Mouse (Mus musculus): ENCODE results near the gene Tlr9.
A peak's percentile ranks its signal among the peaks of the same experiment; 100 is the strongest.

The Tlr9 gene

DNA sequence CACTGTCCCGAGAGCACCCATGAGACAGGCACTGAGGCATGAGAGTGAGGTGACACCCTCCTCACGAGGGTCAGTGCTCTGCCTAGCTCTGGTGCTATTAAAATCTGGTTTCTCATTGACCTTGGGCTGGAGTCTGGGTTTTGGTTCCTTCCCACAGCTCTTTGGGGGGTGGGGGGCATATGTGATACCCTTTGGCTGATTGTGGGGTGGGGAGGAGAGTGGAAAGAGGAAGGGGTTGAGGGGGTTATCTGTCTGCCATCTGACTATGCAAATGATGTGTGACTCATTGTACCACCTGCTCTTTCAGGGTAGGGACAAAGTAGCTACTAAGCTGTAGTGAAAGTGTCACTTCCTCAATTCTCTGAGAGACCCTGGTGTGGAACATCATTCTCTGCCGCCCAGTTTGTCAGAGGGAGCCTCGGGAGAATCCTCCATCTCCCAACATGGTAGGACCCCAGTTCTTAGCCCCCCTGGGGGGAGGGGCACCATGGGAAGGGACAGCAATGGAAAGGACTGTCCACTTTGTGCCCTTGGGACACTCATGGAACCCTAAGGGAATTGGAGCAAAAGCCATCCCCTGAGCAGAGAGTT is at the start of gene Tlr9:
Gene Tlr9, plus strand, starts transcription at position 338 of the 591 bp plus-strand sequence.
- no peak for DNase-seq (ENCODE audit: low read depth, low spot score)

DNA sequence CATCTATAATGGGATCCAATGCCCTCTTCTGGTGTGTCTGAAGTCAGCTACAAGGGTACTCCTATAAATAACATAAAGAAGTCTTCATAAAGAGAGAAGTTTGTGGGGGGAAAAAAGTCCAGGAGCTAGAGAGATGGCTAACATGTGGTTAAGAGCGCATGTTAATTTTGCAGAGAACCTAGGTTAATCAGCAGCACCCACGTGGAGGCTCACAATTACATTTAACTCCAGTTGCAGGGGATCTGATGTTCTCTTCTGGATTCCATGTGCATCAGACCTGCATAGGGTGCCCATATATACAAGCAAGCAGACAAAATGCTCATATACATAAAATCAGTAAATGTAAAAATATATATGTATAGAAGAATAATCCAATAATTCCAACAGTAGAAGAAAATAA is 49.0 kb upstream of the Tlr9 start:
- DNase-seq (ENCODE audit: low read depth, low spot score), result no peak

DNA sequence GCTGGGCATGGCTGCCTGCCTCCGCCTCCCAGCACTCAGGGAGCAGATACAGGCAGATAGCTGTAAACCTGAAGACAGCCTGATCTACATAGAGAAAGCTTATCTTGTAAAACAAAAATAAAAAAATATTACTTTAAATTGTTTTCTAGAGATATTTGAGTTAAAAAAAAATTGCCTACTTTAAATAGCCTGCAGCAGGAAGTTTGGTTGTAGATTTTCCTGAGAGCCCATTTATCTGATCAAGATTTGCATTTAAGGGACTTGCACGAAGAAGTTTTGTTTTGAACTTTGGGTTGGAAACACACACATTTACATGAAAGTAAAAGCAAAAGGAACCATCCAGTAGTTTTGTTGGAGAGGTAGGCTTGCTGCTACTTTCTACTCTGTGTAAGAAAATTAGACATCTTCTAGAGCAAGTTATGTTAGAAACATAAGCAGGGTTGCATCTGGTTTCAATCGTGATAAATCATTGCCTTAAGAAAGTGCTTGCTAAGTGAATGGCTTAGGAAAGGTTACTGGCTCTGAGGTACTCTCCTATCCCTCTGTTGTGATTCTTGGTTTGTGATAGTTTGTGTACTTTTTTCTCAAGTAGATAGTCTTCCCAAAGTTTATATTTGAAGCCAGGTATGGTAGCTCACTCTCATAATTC is 46.7 kb upstream of the Tlr9 start:
- no peak for DNase-seq (ENCODE audit: low read depth, low spot score)

DNA sequence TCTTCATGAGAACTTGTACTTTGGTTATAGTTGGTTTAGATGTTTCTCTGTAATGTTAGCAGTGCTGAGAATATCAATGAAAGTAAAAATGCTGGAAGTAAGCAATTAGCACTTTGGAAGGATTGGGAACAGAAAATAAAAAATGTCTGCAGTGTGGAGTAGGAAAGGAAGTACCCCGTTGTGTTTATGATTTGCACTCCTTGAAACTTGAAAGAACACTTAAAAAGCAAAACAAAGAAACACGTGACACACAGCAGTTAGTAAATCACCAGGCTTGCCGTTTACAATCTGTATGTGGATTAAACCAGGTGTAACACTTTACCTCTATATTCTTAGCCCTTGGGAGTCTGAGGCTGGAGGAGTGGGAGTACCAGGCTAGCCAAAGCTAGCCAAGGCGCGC is 45.6 kb upstream of the Tlr9 start:
- peak; percentile 68 for DNase-seq (ENCODE audit: low read depth, low spot score)

DNA sequence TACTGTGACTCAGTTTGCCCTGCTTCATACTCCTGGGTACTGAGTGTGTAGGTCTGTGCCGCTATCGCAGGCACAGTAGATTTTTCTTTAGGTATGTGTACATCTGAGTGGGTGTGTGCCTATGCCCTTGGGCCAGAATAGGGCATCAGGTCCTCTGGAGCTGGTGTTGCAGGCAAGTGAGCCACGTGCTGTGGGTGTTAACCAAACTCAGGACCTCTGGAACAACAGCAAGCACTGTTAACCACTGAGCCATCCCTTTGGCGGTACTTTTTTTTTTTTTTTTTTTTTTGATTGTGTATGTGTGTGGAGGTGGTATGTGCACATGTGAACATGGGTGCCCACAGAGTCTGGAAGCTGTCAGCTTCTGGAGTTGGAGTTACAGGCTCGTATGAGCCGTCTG is 44.6 kb upstream of the Tlr9 start:
- DNase-seq (ENCODE audit: low read depth, low spot score), result peak; percentile 61

DNA sequence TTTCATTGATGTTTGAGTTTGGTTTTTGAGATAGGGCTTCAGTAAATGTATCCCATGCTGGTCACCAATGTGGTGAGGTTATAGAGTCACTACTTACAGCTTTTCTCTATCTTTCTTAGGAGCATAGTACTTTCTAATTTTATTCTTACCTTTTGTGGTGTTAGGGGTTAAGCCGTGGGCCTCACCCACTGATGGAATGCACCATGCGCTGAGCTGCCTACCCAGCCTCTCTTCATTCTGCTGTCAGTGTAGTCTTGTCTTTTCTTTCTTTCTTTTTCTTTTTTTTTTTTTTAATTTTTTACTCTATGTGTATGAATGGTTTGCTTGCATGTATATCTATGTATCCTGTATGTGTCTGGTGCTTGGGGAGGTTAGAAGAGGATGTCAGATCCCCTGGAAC is 42.9 kb upstream of the Tlr9 start:
- peak; percentile 62 for DNase-seq (ENCODE audit: low read depth, low spot score)

DNA sequence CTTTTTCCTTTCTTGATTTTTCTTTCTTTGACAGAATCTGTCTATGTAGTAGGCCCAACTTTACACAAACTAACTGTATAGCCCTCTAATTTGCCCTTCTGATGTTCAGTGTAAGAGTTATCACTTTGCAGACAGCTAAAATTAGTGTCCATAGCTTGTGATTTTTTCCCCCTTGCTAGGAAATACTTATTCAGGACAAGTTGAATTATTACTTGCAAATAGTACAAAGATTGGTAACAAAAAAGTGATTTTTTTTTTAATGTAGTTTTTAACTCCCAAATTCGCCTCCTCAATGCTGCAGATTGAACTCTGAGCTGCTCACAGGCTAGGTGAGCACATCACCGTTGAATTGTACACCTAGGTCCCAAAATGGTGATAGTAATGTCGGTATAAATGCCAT is 42.4 kb upstream of the Tlr9 start:
- DNase-seq (ENCODE audit: low read depth, low spot score), result no peak

DNA sequence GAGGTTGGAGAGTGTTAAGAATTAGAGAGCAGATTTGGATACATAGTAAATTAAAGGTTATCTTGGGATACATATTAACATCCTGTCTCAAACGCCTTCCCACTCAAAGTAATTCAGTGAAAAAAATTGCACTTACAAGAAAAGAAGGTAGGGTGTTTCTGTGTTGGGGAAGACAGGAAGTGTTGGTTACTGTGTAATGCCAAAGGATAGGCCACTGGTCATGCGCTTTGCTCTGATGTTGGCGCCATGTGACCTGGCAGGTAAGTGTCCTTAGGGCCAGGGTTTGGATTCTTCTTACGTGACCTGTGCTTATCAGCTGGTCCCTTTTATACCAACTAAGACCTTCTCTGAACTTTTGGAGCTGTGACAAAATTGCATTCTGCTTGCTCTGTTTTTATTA is 40.3 kb upstream of the Tlr9 start:
- no peak for DNase-seq (ENCODE audit: low read depth, low spot score)

DNA sequence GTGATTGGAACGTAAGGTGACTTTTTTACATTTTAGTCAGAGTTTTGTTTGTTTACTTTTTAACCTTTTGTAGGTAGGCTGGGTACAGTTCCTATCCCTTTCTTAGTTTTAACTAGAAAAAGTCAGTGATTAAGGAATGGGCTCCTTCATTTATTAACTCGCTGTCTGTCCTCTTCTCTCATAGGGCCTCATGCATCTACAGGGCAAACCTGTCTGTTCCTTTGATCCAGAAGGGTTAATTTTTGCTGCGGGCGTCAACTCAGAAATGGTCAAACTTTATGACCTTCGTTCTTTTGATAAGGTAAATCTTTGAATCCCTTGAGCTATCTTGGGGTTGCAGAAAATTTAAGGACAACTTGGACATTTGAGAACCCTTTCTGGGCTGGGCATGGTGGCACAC is 38.4 kb upstream of the Tlr9 start:
- DNase-seq (ENCODE audit: low read depth, low spot score), result no peak

DNA sequence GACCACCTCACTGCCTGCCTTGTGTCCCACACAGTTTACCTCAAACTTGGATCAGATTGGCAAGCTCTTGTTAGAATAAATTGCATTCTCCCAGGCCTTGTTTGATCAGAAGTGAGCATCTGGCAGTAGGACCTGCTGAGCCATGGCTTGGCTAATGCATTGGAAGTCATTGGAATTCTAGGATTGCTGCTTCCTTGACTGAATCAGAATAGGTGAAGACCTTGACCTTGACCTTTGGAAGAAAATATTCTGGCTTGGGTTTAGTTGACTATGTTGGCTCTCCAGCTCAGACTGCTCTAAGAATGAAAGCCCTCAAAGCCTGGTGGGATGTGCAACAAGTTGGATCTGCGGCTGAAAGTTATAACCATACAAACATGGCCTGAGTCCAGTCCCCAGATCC is 31.0 kb upstream of the Tlr9 start:
- peak; percentile 92 for DNase-seq (ENCODE audit: low read depth, low spot score)

DNA sequence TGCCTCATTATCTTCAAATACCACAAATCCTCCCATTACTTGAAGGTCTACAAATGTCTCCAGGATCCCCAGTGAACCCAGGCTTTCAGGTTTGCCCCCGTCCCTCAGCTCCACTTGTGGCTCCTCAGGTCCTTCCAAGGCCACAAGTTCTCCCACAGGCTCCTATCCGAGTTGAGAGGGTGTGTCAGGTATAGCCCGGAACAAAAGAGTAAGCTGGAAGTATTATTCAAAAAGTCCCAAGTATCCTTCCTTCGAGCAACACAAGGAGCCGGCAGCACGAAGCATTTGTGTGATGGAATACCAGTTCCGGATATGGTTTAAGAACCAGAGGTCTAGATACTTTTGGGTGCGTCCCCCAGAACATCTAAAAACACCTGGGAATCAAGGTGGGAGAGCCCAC is 30.4 kb upstream of the Tlr9 start:
- DNase-seq (ENCODE audit: low read depth, low spot score), result peak; percentile 60

DNA sequence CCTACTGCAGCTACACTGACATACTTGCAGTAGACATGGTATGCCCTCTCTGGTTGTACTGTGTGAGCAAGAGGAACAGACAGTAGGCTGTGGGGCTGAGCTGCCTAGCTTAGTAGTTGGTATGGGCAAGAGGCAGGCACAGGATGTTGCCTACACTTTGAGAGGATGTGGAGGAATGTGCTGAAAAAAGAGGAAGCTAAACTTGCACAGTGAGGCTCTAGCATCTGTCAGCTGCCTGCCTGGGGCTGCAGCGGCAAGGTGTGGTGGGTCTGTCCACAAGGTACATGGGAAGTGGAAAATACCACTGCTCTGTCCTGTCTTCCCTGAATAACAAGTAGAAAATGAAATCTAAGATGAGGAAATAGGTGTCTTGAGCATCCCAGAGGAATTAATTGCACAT is 29.4 kb upstream of the Tlr9 start:
- DNase-seq (ENCODE audit: low read depth, low spot score), result no peak

DNA sequence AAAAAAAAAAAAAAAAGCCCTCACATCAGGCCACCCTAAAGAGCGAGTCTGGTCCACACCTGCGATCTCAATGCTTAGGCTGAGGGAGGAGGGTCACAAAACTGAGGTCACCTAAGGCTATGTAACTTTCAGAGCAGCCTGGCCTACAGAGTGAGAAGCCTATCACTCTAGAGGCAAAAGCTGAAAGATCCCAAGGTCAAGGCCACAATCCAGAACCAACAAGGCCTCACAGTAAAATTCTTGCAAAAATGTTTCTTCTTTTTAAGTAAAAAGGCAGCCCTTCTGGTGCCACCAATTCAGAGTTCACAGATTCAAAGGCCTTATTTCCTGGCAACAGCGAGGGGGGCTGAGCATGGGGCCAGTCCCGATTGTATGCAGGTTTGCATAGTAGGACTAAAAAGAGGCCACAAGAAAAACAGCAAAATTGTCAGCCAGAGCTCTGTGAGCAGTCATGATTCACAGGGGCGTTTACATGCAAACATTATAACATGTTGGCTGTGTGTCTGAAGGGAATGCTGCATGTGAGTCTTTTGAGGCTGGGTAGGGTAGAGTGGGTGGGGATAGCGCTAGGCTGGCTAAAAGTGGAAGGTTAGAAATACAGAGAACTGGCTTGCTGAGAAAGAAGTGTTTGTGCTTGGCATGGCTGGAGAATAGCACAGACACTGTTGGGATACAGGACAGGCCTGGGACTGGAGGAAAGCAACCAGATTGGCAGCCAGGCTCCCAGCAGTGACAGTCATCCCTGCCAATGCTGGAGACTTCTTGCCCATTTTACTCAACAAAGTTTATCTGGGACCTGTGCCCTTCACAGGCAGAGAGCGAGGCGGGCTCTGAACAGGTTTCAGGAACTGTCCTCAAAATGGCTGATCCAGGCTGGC is 28.2 kb upstream of the Tlr9 start:
- DNase-seq (ENCODE audit: low read depth, low spot score), result no peak

DNA sequence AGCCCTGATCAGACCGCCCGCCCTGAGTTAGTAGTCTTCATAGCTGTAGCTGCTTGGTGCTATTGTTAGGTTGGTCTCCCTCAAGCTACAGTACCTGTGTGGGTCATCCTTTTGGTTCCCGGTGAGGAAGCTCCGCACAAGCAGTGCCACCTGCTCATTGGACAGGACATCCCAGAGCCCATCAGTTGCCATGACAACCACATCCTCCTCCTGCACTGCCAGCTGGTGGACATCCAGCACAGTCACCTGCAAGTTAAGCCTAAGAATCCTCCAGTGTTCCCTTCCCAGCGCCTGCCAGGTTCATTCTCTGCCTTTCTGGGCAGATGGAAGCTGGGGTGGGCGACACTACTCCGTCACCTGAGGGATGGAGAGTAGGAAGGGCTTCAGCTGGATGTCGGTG is 26.7 kb upstream of the Tlr9 start:
- DNase-seq (ENCODE audit: low read depth, low spot score), result no peak

DNA sequence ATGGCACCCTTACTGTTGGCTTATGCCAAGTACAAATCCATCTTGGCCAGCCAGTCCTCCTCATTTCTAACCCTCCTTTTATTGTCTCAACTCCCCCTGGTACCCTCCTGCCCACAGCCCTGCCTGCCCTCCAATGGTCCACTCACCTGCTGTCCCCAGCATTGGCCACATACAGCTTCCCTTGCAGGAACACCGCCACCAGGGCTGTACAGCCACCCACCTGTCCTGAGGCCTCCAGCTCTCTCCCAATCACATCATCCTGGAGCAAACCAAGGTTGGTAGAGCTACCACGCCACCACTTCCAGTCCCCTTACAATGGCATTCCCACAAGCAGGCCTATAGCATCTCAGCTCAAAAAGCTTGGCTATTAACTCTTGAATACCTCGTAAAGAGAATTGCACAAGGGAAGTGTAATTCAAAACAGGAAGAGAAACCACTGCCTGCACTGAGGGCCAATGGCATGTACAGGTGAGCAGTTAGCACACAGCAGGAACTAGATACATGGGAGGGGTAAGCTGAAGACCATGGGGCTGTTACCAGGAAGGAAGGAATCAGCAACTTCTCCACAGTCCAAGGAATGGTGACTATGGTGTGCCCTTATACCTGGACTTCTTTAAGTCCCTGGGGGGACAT is 25.2 kb upstream of the Tlr9 start:
- no peak for DNase-seq (ENCODE audit: low read depth, low spot score)

DNA sequence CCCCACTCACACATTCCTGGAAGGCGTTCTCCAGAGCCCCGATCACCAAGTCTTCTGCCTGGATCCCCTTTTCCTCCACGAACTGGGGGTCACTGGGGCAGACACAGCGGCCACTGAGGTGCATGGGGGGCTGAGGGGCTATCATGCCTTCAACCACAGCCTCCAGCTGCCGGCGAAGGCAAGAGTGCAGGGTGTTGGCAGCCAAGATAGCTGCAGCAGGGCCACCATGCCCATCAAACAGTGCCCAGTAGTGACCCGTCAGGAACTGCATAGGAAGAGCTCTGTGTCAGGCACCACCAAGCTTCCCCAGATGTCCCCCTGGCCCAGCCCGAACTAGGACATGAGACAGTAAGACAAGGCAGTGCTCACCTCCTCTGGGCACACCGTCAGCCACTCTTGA is 24.7 kb upstream of the Tlr9 start:
- DNase-seq (ENCODE audit: low read depth, low spot score), result no peak

DNA sequence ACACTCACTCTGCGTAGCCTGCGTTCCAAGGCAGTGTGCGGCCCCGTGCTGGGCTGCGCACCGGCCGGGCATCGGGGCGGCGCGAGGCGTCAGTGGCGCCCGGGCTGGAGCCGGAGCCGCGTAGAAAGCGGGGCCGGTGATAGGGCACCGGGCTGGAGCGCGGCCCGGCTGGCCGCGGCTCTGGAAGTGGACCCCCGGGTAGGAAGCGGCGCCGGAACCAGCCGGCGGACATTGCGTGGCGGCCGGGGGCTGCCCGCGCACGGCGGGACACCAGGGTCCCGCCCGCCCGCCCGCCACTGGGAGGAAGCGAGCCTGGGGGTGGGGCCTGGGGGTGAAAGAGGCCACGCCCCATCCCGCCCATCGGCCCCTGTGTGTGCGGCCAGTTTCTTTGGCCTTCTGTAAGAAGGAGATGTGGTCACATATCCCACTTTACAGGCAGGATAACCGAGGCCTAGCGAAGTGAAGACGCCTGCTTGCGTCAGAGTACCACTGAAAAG is 23.4 kb upstream of the Tlr9 start:
- DNase-seq (ENCODE audit: low read depth, low spot score), result peak; percentile 75

DNA sequence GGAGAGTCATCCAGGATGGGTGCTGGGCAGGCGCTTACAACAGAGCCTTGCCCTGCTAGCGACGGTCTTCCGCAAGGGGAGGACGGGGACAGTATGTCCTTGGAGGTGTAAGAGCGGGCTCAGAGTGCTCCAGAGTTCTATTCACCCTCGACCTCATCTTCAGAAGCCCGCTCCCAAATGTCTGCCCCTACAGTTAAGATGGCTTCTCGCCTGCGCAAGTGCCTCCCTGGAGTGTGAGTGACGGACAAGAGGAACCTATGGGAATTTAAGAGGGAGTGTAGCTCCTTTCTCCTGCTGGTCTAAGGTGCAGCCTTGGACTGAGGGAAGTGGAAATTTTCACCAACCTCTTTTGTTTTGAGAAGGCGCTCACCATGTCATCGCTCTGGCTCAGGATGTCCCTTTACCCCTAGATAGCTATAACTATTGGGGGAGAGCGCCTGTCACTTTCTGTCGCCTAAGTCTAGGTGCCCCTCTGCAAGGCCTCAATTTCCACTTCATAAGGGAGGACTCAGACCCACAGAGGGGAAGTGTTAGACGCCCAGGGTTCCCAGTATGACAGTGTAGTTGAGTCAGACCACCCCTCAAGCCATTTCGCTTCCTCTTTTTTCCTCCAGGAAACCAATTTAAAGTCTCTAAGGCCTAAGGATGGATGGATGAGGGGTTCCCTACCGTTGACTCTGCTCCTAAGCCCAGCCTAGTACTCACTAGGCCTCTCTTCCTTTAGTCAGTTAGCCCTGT is 22.7 kb upstream of the Tlr9 start, which contains the start of gene Ppm1m:
Gene Ppm1m, minus strand, starts transcription at position 212 of the 738 bp plus-strand sequence.
- peak; percentile 51 for DNase-seq (ENCODE audit: low read depth, low spot score)

DNA sequence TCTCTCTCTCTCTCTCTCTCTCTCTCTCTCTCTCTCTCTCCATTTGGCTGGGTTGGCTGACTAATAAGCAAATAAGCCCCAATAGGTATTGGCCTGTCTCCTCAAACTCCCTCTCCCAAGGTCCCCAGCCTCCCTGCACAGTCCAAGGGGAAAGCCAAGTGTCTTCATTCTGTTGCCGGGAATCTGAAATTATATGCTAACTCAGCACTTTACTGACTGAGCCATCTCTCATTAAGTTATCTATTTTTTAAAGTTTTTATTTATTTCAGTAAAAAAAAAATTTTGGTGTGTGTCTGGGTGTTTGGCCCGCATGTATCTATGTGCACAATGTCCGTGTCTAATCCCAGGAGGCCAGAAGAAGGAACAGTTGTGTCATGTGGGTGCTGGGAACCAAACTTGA is 20.5 kb upstream of the Tlr9 start:
- DNase-seq (ENCODE audit: low read depth, low spot score), result no peak

DNA sequence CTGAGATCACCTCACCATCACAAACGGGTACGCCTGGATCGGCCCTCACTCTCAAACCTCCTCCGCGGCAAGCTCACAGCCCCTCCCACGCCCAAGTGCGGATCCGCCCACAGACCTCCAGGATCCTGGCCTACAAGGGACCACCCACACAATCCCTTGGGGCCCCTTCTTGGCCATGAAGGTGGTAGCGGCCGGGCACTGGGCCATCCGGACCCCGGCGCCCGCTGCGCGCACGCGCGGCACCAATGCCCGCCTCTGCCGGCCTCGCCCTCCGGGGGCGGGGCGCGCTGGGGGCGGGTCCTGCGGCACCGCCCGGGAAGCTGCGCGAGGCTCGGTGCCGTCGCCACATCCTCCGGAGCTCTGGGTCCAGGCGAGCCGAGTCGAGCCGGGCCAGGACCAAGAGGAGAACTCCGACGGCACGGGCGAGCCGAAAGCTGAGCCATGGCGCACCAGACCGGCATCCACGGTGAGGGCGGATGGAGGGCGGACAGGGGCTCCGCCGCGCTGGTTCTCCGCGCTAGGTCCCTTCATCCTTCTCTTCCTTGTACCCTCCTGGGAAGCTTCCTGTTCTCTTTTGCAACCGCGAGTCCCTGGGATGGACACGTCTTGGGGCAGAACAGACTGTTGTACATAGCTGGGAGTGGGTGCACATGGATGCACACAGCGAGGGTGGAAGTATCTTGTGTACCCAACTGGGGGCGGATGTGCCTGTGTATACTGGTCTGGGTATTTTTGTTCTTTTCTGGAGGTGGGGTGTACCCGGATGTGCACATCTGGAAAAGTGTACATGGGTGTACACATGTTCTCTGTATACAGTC is 19.4 kb upstream of the Tlr9 start, which contains the start of gene Twf2:
Gene Twf2, plus strand, starts transcription at position 290 of the 818 bp plus-strand sequence.
- DNase-seq (ENCODE audit: low read depth, low spot score), result peak; percentile 96
